Mouse (Mus musculus): ENCODE results near the gene Hras. TPM values are rescaled to one million over a fixed set of nuclear protein-coding genes. Genes with fewer than 3 reads are reported as not detected.

The Hras gene
- total and polyA plus RNA-seq, 3 experiments, result 29.3 to 38.9 (median 32.7) TPM

- H3K27me3 ChIP-seq (ENCODE audit: insufficient read depth, low read length), result no peaks in the 10 kb centered on the region
- H3K9me3 ChIP-seq (replicated peaks), result no peaks in the 10 kb centered on the region
- H3K4me3 ChIP-seq (ENCODE audit: low read depth, low read length), result no peak overlapping the region; the same call in 1 of the 2 replicates
- H3K36me3 ChIP-seq (replicated peaks), result peaks cover 34% of the 10 kb centered on the region
- peaks cover 41% of the 10 kb centered on the region for H3K4me1 ChIP-seq (ENCODE audit: insufficient read depth, low read depth, low read length)
- TF ChIP-seq CTCF (IDR thresholded peaks at IDR 0.05; ENCODE audit: low read depth, low read length) (no peak), GATA2 (IDR thresholded peaks at IDR 0.05; ENCODE audit: borderline replicate concordance, low read depth, low read length) (no peak), TAL1 (conservative IDR thresholded peaks at IDR 0.05; ENCODE audit: low read depth, low read length) (no peak), POLR2AphosphoS5 (IDR thresholded peaks at IDR 0.05; ENCODE audit: insufficient replicate concordance, low read depth, low read length) (no peak), GATA1 (IDR thresholded peaks at IDR 0.05; ENCODE audit: borderline replicate concordance, low read length) (no peak)
- ATAC-seq (ENCODE audit: extremely low read depth, insufficient number of reproducible peaks, low FRiP score, poor library complexity, severe bottlenecking), result no peak
- no peak for DNase-seq (ENCODE audit: low spot score)
Measured at GRCm38 (mm10) chr7:141227796-141228195, 34.0 kb upstream of the Hras start.

GRCm38 (mm10) chr7:141226535-141226934 lies 32.7 kb upstream of the Hras start:
- Histone ChIP-seq H3K4me1 (ENCODE audit: insufficient read depth, low read depth, low read length) (peaks cover 43% of the 10 kb centered on the region), H3K36me3 (replicated peaks) (peaks cover 21% of the 10 kb centered on the region), H3K27me3 (ENCODE audit: insufficient read depth, low read length) (no peaks in the 10 kb centered on the region), H3K4me3 (ENCODE audit: low read depth, low read length) (no peak overlapping the region), H3K9me3 (replicated peaks) (no peaks in the 10 kb centered on the region)
- no peak for TF ChIP-seq TAL1 (conservative IDR thresholded peaks at IDR 0.05; ENCODE audit: low read depth, low read length)
- no peak for TF ChIP-seq CTCF (IDR thresholded peaks at IDR 0.05; ENCODE audit: low read depth, low read length)
- TF ChIP-seq GATA2 (IDR thresholded peaks at IDR 0.05; ENCODE audit: borderline replicate concordance, low read depth, low read length), result no peak
- TF ChIP-seq POLR2AphosphoS5 (IDR thresholded peaks at IDR 0.05; ENCODE audit: insufficient replicate concordance, low read depth, low read length), result no peak
- no peak for TF ChIP-seq GATA1 (IDR thresholded peaks at IDR 0.05; ENCODE audit: borderline replicate concordance, low read length)
- DNase-seq (ENCODE audit: low spot score), result no peak
- ATAC-seq (ENCODE audit: extremely low read depth, insufficient number of reproducible peaks, low FRiP score, poor library complexity, severe bottlenecking), result no peak

- DNase-seq (ENCODE audit: low spot score), result no peak
- H3K27me3 ChIP-seq (ENCODE audit: insufficient read depth, low read length), result no peaks in the 10 kb centered on the region
- peaks cover 52% of the 10 kb centered on the region for H3K4me1 ChIP-seq (ENCODE audit: insufficient read depth, low read depth, low read length)
- peaks cover 34% of the 10 kb centered on the region for H3K36me3 ChIP-seq (replicated peaks)
- no peak for ATAC-seq (ENCODE audit: extremely low read depth, insufficient number of reproducible peaks, low FRiP score, poor library complexity, severe bottlenecking)
- no peak overlapping the region; the same call in 1 of the 2 replicates for H3K4me3 ChIP-seq (ENCODE audit: low read depth, low read length)
- no peaks in the 10 kb centered on the region for H3K9me3 ChIP-seq (replicated peaks)
- TF ChIP-seq CTCF (IDR thresholded peaks at IDR 0.05; ENCODE audit: low read depth, low read length), result no peak
- no peak for TF ChIP-seq GATA2 (IDR thresholded peaks at IDR 0.05; ENCODE audit: borderline replicate concordance, low read depth, low read length)
- no peak for TF ChIP-seq POLR2AphosphoS5 (IDR thresholded peaks at IDR 0.05; ENCODE audit: insufficient replicate concordance, low read depth, low read length)
- no peak for TF ChIP-seq TAL1 (conservative IDR thresholded peaks at IDR 0.05; ENCODE audit: low read depth, low read length)
- TF ChIP-seq GATA1 (IDR thresholded peaks at IDR 0.05; ENCODE audit: borderline replicate concordance, low read length), result no peak
Measured at GRCm38 (mm10) chr7:141222696-141223215, 29.0 kb upstream of the Hras start.

GRCm38 (mm10) chr7:141222126-141222467 lies 28.3 kb upstream of the Hras start:
- no peak for ATAC-seq (ENCODE audit: extremely low read depth, insufficient number of reproducible peaks, low FRiP score, poor library complexity, severe bottlenecking)
- Histone ChIP-seq H3K36me3 (replicated peaks) (peaks cover 40% of the 10 kb centered on the region), H3K27me3 (ENCODE audit: insufficient read depth, low read length) (no peaks in the 10 kb centered on the region), H3K4me3 (ENCODE audit: low read depth, low read length) (peak overlapping the region; percentile 99; the same call in 1 of the 2 replicates), H3K9me3 (replicated peaks) (no peaks in the 10 kb centered on the region), H3K4me1 (ENCODE audit: insufficient read depth, low read depth, low read length) (peaks cover 57% of the 10 kb centered on the region)
- DNase-seq (ENCODE audit: low spot score), result no peak
- no peak for TF ChIP-seq GATA1 (IDR thresholded peaks at IDR 0.05; ENCODE audit: borderline replicate concordance, low read length)
- TF ChIP-seq POLR2AphosphoS5 (IDR thresholded peaks at IDR 0.05; ENCODE audit: insufficient replicate concordance, low read depth, low read length), result no peak
- TF ChIP-seq TAL1 (conservative IDR thresholded peaks at IDR 0.05; ENCODE audit: low read depth, low read length), result no peak
- no peak for TF ChIP-seq CTCF (IDR thresholded peaks at IDR 0.05; ENCODE audit: low read depth, low read length)
- TF ChIP-seq GATA2 (IDR thresholded peaks at IDR 0.05; ENCODE audit: borderline replicate concordance, low read depth, low read length), result no peak

- Histone ChIP-seq H3K4me1 (ENCODE audit: insufficient read depth, low read depth, low read length) (peaks cover 63% of the 10 kb centered on the region), H3K9me3 (replicated peaks) (no peaks in the 10 kb centered on the region), H3K36me3 (replicated peaks) (peaks cover 46% of the 10 kb centered on the region), H3K4me3 (ENCODE audit: low read depth, low read length) (peak overlapping the region; percentile 99), H3K27me3 (ENCODE audit: insufficient read depth, low read length) (no peaks in the 10 kb centered on the region)
- TF ChIP-seq POLR2AphosphoS5 (IDR thresholded peaks at IDR 0.05; ENCODE audit: insufficient replicate concordance, low read depth, low read length) (no peak), TAL1 (conservative IDR thresholded peaks at IDR 0.05; ENCODE audit: low read depth, low read length) (no peak), GATA1 (IDR thresholded peaks at IDR 0.05; ENCODE audit: borderline replicate concordance, low read length) (no peak)
- ATAC-seq (ENCODE audit: extremely low read depth, insufficient number of reproducible peaks, low FRiP score, poor library complexity, severe bottlenecking), result peak; percentile 98
- peak; percentile 95 for DNase-seq (ENCODE audit: low spot score)
Measured at GRCm38 (mm10) chr7:141221249-141222125, 27.7 kb upstream of the Hras start.

GRCm38 (mm10) chr7:141220377-141220776 lies 26.6 kb upstream of the Hras start:
- no peaks in the 10 kb centered on the region for H3K9me3 ChIP-seq (replicated peaks)
- no peak for TF ChIP-seq GATA2 (IDR thresholded peaks at IDR 0.05; ENCODE audit: borderline replicate concordance, low read depth, low read length)
- TF ChIP-seq POLR2AphosphoS5 (IDR thresholded peaks at IDR 0.05; ENCODE audit: insufficient replicate concordance, low read depth, low read length), result no peak
- TF ChIP-seq GATA1 (IDR thresholded peaks at IDR 0.05; ENCODE audit: borderline replicate concordance, low read length), result no peak
- no peak for TF ChIP-seq TAL1 (conservative IDR thresholded peaks at IDR 0.05; ENCODE audit: low read depth, low read length)
- no peak for TF ChIP-seq CTCF (IDR thresholded peaks at IDR 0.05; ENCODE audit: low read depth, low read length)
- H3K4me1 ChIP-seq (ENCODE audit: insufficient read depth, low read depth, low read length), result peaks cover 73% of the 10 kb centered on the region
- H3K36me3 ChIP-seq (replicated peaks), result peaks cover 47% of the 10 kb centered on the region
- peak overlapping the region; percentile 99 for H3K4me3 ChIP-seq (ENCODE audit: low read depth, low read length)
- ATAC-seq (ENCODE audit: extremely low read depth, insufficient number of reproducible peaks, low FRiP score, poor library complexity, severe bottlenecking), result no peak
- no peaks in the 10 kb centered on the region for H3K27me3 ChIP-seq (ENCODE audit: insufficient read depth, low read length)
- no peak for DNase-seq (ENCODE audit: low spot score)
